Mouse (Mus musculus): Measurements from ENCODE around the gene Gstp2.

Gene Gstp2

GRCm38 (mm10) chr19:4045966-4046865, at the start of gene Gstp2:
TSS of gene Gstp2 (minus strand) at chr19:4046023.
- in situ Hi-C loops (cut with MboI, MseI), result no loop called here

GRCm38 (mm10) chr19:4094774-4095303, 49.0 kb upstream of the Gstp2 start:
- in situ Hi-C loops (cut with MboI, MseI), result loop anchor here in 1 of 2 experiments (5.0 kb wide), 2 partner anchors 38 to 57 kb away; partner anchors contain the start of genes Gstp3 and Ptprcap

- in situ Hi-C loops (cut with MboI, MseI), result no loop called here
These were observed 48.5 kb upstream of the Gstp2 start for GRCm38 (mm10) chr19:4094348-4094747.

DNA sequence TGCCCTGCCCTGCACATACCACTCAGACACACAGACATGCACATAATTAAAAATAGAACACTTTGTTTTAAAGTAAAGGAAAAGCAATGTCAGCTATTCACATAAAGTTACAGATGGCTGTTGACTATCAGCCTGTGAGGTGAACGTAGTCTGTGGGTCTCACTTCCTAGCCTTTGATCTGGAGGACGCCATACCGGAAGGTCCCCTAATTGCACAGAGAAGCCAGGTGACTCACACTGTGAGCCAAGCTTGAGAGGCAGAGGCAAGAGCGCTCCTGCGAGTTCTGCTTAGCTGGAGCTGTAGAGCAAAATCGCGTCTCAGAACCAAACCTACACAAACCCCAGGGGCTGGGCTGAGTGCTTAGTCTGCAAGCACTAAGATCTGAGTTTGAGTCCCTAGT, 47.9 kb upstream of the Gstp2 start:
- in situ Hi-C loops (cut with MboI, MseI), result no loop called here

GRCm38 (mm10) chr19:4092750-4093149, 46.9 kb upstream of the Gstp2 start:
- in situ Hi-C loops (cut with MboI, MseI), result no loop called here

DNA sequence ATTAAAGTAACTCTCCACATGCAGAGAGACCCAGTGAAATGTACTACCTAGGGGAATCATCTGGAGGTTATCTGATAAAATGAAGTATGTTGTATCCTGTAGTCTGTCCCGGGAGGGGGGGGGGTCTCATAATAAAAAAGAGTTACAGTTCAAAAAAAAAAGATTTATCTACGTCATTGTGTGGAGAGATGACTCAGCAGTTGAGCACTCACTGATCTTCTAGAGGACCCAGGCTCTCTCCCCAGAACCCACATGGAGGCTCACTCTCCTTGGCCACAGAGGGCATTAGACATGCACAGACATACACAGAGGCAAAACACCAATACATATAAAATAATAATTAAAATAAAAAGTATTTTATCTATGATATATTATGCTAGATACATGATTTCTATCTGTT, 45.6 kb upstream of the Gstp2 start:
- in situ Hi-C loops (cut with MboI, MseI), result no loop called here

GRCm38 (mm10) chr19:4090446-4090845, 44.6 kb upstream of the Gstp2 start:
- in situ Hi-C loops (cut with MboI, MseI), result no loop called here

GRCm38 (mm10) chr19:4089128-4089527, 43.3 kb upstream of the Gstp2 start:
- in situ Hi-C loops (cut with MboI, MseI), result no loop called here

- in situ Hi-C loops (cut with MboI, MseI), result no loop called here
These were observed 42.3 kb upstream of the Gstp2 start for GRCm38 (mm10) chr19:4088146-4088545.

GRCm38 (mm10) chr19:4087090-4087489, 41.3 kb upstream of the Gstp2 start:
- in situ Hi-C loops (cut with MboI, MseI), result no loop called here

DNA sequence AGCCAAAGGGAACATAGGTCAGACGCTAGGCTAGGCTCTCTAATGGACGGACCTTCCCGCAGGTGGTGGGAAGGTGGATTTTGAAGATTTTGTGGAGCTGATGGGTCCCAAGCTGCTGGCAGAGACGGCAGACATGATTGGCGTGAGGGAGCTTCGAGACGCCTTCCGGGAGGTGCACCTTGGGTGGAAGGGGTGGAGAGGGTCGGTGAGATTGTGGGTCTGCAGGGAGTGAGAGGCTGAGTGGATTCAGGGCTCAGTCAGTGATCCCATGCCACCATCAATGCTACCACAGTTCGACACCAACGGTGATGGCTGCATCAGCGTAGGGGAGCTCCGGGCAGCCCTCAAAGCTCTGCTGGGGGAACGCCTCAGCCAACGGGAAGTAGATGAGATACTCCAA, 40.3 kb upstream of the Gstp2 start:
- in situ Hi-C loops (cut with MboI, MseI), result no loop called here

DNA sequence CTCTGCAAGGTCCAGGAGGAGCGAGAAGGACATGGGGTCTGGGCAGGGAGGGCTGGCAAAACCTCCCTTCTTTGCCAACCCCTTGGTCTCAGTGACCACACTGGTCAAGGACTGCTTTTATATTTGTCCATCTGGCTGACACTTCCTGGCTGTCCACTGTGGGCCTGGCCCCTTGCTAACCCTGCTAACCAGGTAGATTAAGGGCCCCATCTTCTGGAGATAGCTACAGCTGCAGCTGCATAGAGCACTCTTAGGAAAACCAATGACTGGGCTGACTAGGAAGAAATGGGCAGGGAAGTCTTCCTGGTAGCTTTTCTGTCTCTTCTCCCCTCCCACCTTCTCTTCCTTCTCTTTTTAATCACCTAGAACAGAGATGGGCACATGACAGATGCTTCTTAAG, 39.2 kb upstream of the Gstp2 start:
- in situ Hi-C loops (cut with MboI, MseI), result no loop called here

GRCm38 (mm10) chr19:4083826-4084225, 38.0 kb upstream of the Gstp2 start:
- in situ Hi-C loops (cut with MboI, MseI), result no loop called here

GRCm38 (mm10) chr19:4083316-4083715, 37.5 kb upstream of the Gstp2 start:
- in situ Hi-C loops (cut with MboI, MseI), result no loop called here

DNA sequence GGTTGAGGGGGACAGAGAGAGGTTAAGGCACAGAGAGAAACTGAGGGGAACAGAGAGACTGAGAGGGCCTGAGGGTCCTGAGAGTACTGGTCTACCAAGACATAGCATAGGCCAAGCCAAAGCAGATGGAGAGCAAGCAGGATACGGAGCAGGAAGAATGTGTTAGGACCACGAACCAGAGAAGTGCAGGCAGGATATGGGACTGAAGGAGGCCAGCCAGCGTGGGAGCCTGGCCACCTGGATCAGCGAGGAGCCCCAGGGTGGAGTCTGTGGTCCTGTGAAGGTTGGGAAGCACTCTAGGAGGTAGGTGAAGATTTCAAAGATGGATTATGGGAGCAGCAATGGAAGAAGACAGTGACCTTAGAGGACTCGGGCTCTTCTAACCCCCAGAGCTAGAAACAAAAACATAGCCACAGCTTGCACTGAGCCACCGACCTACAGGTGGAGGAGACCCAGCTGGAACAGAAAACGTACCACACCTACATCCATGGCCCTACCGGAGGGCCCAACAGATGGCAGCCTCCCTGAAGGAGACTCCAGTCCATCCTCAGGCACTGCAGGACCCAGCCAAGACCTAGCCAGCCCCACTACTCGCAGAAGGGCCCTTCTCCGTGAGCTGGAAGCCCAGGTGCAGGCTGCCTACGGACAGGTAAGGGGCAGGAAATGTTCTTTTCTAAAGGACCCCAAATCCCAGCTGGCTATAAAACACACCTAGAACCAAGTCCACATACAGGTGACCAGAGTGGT, 36.6 kb upstream of the Gstp2 start:
- in situ Hi-C loops (cut with MboI, MseI), result no loop called here

GRCm38 (mm10) chr19:4081394-4081793, 35.6 kb upstream of the Gstp2 start, which contains the start of gene Cabp2:
TSS of gene Cabp2 (plus strand) at chr19:4081578.
- in situ Hi-C loops (cut with MboI, MseI), result no loop called here

- in situ Hi-C loops (cut with MboI, MseI), result no loop called here
These were observed 34.7 kb upstream of the Gstp2 start for GRCm38 (mm10) chr19:4080511-4081009.

DNA sequence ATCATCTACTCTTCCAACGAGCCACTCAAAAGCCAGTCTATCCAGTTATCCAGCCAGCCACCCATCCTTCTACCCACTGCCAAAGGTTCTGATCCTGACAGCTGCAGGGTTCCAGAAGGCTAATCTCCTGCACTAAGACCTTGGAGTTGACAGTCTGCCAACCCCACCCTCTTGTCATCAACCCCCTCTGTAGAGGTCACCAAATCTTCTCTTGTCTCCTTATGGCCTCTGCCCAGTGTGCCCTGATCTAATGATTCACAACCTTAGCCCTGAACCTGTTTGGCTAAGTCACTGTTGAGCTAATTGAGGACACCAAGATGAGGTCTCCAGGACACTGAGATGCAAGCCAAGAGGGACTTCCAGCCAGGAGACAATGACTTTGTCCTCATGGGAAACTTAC, 33.8 kb upstream of the Gstp2 start:
- in situ Hi-C loops (cut with MboI, MseI), result no loop called here

DNA sequence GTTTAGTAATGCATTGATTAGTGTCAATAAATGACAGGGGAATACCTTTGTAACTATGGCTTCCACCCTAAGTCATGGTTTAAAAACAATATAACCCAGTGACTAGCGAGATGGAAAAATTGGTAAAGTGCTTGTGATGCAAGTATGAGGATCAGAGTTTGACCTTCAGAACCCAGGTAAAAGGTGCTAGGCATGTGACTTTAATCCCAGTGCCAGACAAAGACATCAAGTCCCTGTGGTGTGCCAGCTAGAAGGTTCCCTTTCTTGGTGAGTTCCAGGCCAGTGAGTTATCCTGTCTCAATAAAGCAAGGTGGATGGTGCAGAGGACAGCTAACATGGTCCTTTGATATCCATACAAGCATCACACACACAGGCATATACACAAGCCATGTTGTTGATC, 29.7 kb upstream of the Gstp2 start:
- in situ Hi-C loops (cut with MboI, MseI), result no loop called here

GRCm38 (mm10) chr19:4072706-4073424, 27.0 kb upstream of the Gstp2 start:
- in situ Hi-C loops (cut with MboI, MseI), result no loop called here

DNA sequence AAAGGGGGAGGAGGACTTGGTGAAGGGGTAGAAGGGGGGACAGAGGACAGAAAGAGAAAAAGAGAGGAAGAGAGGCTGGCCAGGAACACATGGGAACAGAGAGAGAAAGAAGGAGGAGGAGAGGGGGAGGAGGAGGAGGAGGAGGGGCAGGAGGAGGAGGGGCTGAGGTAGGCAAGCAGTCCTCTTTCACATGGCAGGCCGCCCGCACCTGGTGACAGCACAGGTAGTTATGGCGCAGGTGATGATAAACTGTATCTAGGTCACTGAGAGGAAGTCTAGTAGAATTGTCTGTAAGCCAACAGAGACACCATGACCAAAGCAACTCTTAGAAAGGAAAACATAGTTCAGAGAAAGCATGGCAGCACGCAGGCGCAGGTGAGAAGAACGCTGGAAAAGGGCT, 25.6 kb upstream of the Gstp2 start:
- in situ Hi-C loops (cut with MboI, MseI), result no loop called here

DNA sequence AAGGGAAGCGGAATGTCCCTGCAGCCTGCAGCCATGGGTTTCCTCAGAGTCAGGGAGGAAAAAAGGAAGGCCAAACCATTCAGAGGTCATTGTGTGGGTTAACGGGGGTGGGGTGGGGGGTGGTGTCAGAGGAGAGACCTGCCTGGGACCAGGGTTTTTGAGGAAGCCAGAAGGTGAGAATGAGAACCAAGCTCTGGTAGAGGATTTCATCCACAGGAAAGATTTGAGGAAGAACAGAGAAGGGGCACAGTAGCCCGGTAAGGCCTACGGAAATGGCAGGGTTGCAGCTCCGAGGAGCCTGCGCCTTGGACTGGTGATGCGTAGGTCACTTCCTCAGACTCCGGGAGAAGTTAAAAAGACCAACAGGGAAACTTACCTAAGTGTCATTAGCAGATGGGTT, 24.9 kb upstream of the Gstp2 start:
- in situ Hi-C loops (cut with MboI, MseI), result no loop called here

All from T-helper 17 cell (primary cell).